Mouse (Mus musculus) thymus, postnatal 25 days (tissue): ENCODE measurements around the gene Carmil1.

Experiments used
- DNase-seq: peaks from one replicate; pipeline ENCODE4 v3.0.0; 2022

The Carmil1 gene

DNA sequence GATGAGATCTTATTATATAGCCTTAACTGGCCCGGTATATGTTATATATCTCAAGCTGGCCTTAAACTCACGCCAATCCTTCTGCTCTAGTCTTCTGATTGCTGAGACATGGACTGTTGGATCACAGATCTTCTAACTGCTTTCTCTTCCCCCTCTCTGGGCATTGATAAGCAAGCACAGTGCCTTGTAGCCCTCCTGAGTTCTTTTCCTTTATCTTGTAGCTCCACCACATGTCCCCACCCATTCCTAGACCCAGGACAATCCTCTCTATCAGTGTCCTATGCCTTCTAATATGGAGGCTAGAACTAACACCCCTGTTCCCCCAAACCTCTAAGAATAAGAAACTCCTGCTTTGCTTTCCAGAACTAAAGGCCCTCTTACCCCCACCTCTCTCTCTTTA, 275.1 kb downstream of the Carmil1 start:
- DNase-seq, result no peak

DNA sequence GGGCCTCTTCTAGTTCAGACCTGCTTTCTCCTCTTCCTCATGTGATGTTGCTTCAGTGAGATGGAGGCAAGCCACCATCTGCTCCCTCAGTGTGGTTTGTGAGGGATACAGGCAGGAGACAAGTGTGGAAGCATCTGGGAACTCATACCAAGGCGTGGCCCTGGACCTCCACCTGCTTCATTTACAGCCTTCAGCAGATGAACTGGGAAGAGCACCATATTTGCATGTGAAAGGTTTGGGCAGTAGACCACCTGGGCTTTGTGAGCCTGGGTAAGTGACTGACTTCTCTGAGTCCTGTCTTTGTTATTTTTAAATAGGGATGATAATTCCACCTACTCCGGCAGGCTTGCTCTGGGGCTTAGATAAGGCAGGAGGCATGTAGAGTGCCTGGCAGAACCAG, 278.8 kb downstream of the Carmil1 start:
- no peak for DNase-seq

DNA sequence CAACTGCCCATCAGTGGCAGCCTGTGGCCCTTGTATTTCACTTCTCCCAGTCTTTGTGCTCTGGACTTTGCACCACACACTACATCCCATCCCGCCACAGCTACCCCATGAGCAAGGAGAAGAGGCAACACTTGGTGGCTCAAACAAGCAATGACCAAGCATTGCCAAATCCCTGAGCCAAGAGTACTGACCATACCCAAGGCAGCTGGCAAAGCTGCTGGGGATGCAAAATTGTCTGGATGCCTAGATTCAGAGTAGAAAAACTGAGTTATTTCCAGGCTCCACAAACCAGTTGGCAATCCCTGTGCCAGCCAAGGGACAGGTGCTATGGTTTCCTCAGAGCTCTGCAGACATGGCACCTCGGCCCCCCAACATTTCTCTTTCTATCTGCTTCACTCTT, 279.5 kb downstream of the Carmil1 start:
- DNase-seq, result no peak

DNA sequence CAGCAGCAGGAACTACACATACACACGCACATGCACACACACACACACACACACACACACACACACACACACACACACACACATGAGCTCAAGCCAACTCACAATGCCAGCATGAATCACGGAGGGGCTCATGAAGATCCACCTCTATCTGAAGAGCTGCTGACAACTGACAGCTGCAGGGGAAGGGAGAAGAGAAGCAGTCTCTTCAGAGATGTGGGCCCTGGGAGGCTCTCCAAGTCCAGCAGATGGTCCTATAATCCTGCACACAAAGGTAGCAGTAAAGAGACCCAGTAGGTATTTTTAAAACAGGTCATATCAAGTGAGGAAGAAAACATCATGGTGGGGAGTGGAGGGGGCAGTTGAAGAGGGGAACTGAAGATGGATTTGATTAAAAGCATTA, 281.8 kb downstream of the Carmil1 start:
- DNase-seq, result no peak

DNA sequence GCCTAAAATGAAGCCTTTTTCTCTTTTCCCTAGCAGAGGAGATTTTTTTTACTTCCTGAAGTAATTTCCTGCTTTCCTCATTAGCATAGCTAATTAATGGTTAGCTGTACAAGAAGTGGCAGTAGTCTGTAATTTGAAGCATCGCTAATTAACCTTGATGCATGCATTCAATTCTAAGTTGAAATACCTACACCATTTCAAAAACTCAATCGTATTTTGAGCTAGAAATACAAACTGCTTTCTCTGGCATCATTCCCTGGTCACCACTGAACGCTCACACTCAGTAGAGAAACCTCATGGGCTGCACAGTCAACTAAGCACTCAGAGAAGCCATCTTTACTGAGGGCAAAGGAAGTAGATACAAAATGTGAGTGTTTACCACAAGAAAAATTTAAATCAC, 285.8 kb downstream of the Carmil1 start:
- no peak for DNase-seq

- no peak for DNase-seq
Observed at GRCm38 (mm10) chr13:23994024-23994423, 286.6 kb downstream of the Carmil1 start.

- DNase-seq, result peak; percentile 23
Observed at GRCm38 (mm10) chr13:23990928-23991327, 289.7 kb downstream of the Carmil1 start, which contains the start of gene Scgn. Gene Scgn, minus strand, starts transcription at chr13:23991214.

GRCm38 (mm10) chr13:23990451-23990850, 290.1 kb downstream of the Carmil1 start:
- DNase-seq, result no peak

GRCm38 (mm10) chr13:23985130-23985529, 295.5 kb downstream of the Carmil1 start:
- no peak for DNase-seq

GRCm38 (mm10) chr13:23972271-23972670, 308.3 kb downstream of the Carmil1 start:
- DNase-seq, result no peak

DNA sequence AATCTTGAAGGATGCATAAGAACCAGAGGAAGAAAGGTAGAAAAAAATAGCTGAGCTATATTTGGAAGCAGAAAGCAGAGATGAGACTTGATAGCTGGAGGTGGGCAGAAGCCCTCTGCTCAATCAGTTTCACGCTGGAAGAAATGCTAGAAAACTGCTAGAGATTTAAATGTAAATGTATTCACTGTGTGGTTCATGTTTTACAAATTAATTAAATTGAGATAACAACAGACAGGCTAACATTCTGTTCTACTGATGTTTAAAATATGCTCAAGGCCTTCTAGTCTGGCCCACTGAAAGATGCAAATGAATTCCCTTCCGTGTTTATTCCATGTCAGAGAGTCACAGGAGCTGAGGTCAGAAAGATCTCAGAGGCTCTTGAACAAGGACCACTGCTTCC, 308.7 kb downstream of the Carmil1 start:
- no peak for DNase-seq

- no peak for DNase-seq
Observed at GRCm38 (mm10) chr13:23964909-23965308, 315.7 kb downstream of the Carmil1 start.
